Mouse (Mus musculus) lung, postnatal 10 days (tissue): ENCODE results near the gene Hadhb.
A peak's percentile ranks its signal among the peaks of the same experiment; 100 is the strongest.

Experiments used
- DNase-seq: peaks from one replicate; pipeline ENCODE4 v3.0.0; 2021

Gene Hadhb

GRCm38 (mm10) chr5:30131246-30131645 is 23.8 kb upstream of the Hadhb start:
- DNase-seq: no peak

- DNase-seq: no peak
Measured at GRCm38 (mm10) chr5:30132173-30132572, 22.9 kb upstream of the Hadhb start.

- no peak for DNase-seq
Measured at GRCm38 (mm10) chr5:30135711-30136231, 19.3 kb upstream of the Hadhb start.

- DNase-seq: no peak
Measured at GRCm38 (mm10) chr5:30137271-30137670, 17.8 kb upstream of the Hadhb start.

- DNase-seq: no peak
Measured at GRCm38 (mm10) chr5:30138193-30138592, 16.9 kb upstream of the Hadhb start.

GRCm38 (mm10) chr5:30146526-30146925 is 8.5 kb upstream of the Hadhb start:
- DNase-seq: no peak

- DNase-seq: no peak
Measured at GRCm38 (mm10) chr5:30148133-30148920, 6.7 kb upstream of the Hadhb start.

- DNase-seq: no peak
Measured at GRCm38 (mm10) chr5:30152007-30152406, 3.0 kb upstream of the Hadhb start.

- DNase-seq: no peak
Measured at GRCm38 (mm10) chr5:30152413-30152812, 2.6 kb upstream of the Hadhb start.

GRCm38 (mm10) chr5:30153222-30153621 is 1.8 kb upstream of the Hadhb start:
- no peak for DNase-seq

- DNase-seq: peak; percentile 41
Measured at GRCm38 (mm10) chr5:30154013-30154412, 1.0 kb upstream of the Hadhb start.

- no peak for DNase-seq
Measured at GRCm38 (mm10) chr5:30155395-30155792, 346 bp downstream of the Hadhb start.

- DNase-seq: no peak
Measured at GRCm38 (mm10) chr5:30155821-30156629, 977 bp downstream of the Hadhb start.

GRCm38 (mm10) chr5:30159601-30160000 is 4.6 kb downstream of the Hadhb start:
- no peak for DNase-seq

GRCm38 (mm10) chr5:30161836-30162235 is 6.8 kb downstream of the Hadhb start:
- no peak for DNase-seq

GRCm38 (mm10) chr5:30162339-30162738 is 7.3 kb downstream of the Hadhb start:
- no peak for DNase-seq

GRCm38 (mm10) chr5:30165234-30165946 is 10.3 kb downstream of the Hadhb start:
- DNase-seq: no peak

GRCm38 (mm10) chr5:30170303-30170940 is 15.4 kb downstream of the Hadhb start:
- DNase-seq: no peak

GRCm38 (mm10) chr5:30172115-30172514 is 17.1 kb downstream of the Hadhb start:
- no peak for DNase-seq

GRCm38 (mm10) chr5:30172931-30173692 is 18.1 kb downstream of the Hadhb start:
- no peak for DNase-seq

- DNase-seq: no peak
Measured at GRCm38 (mm10) chr5:30175811-30176210, 20.8 kb downstream of the Hadhb start.
